Mouse (Mus musculus) brain, embryonic 14.5 days (tissue): ENCODE data around the gene Hoxb1.

Experiments
- CTCF ChIP-seq: fragments of 200-500 bp; IDR thresholded peaks from 2 replicates; pipeline ENCODE4 v1.5.1; 2012; ENCODE audit warnings: inconsistent platforms, mild to moderate bottlenecking, moderate library complexity, borderline replicate concordance; ENCODE audit not compliant: insufficient read depth, insufficient read length; ENCODE audit errors: extremely low read depth
- POLR2A ChIP-seq: fragments of 200-500 bp; IDR thresholded peaks from 2 replicates; pipeline ENCODE4 v1.6.1; 2012; ENCODE audit warnings: mild to moderate bottlenecking, inconsistent platforms, borderline replicate concordance; ENCODE audit not compliant: poor library complexity, insufficient read depth, insufficient read length, severe bottlenecking; ENCODE audit errors: extremely low read depth

- no peak for TF ChIP-seq POLR2A
- 0 out of 2 replicates have a peak, but pooled peaks have one; percentile 8 for TF ChIP-seq CTCF
Measured at GRCm38 (mm10) chr11:96341701-96342575, 23.6 kb upstream of the Hoxb1 start.
